Mouse (Mus musculus): ENCODE results near the gene Rbm20. TPM values are rescaled to one million over a fixed set of nuclear protein-coding genes. Genes with fewer than 3 reads are reported as not detected.
A peak's percentile ranks its signal among the peaks of the same experiment; 100 is the strongest.

The Rbm20 gene
- total and polyA plus RNA-seq, 3 experiments = 37.3 to 58.6 TPM; not detected in 1

DNA sequence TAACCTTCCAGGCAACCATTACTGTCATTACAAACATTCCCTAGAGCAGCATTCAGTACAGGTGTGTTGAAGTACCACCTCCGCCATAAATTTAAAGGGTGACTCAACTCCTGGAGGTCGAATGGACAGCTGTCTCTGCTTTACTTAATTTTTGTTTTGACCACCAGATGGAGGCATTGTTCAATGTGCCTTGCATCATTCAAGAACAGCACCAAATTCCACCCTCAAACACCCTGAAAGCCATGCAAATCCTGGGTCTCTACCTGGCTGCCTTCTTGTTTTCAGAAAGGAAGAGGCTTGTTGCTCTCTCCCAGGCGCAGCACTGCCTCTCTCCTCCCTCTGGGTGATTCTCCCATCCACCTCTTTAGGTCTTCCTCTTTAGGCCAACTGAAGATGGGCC is 91.4 kb downstream of the Rbm20 start (continued):
- no peak for TF ChIP-seq USF2 (IDR thresholded peaks at IDR 0.05; ENCODE audit: borderline replicate concordance in 1 of 2, insufficient read depth in 1 of 2, low read depth in 1 of 2, low read length in 2 of 2)

DNA sequence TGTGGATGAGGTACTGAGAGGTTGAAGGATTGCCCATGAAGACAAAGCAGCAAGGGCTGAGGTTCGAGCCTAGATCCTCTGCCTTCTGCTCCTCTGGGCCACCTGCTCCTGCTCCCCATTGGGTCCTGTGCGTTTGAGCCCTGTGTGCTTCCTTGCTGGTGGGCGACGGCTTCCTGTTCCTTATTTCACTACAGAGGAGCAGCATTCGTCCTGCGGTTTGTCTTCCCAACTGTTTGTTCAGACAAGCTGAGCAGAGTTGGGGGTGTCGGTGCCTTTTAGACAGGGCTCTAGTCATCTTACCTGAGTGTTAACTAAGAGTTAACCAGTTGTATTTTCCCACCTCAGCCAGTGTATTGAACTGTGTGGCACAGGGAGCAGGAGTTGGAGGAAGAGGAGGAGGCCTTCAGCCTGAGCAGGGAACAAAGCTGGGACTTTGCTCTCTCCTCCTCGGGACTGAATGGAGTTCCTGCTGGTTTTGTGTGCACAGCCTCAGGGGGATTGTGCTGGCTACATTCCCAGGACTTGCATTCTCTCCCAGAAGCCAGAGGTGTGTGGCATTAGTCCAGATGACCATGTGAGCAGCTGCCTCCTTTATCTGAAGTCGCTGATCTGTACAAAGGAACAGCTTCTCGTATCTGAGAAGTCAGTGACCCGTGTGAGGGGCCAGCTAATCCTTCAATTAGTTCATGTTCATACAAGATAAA is 97.0 kb downstream of the Rbm20 start:
- H3K4me3 ChIP-seq (ENCODE audit: control insufficient read depth in 1 of 2, insufficient read depth in 1 of 2, low read depth in 2 of 2, low read length in 2 of 2) = peak overlapping the region; percentile 16 to 36
- TF ChIP-seq JUND (IDR thresholded peaks at IDR 0.05; ENCODE audit: low read depth, low read length) = no peak
- 0 out of 2 replicates have a peak, but pooled peaks have one; percentile 38 for TF ChIP-seq MXI1 (IDR thresholded peaks at IDR 0.05; ENCODE audit: low read depth, low read length)
- TF ChIP-seq MAFK (IDR thresholded peaks at IDR 0.05; ENCODE audit: borderline replicate concordance, low read depth, low read length) = no peak
- peak; percentile 15; the same call in 1 of the 2 replicates for TF ChIP-seq RCOR1 (IDR thresholded peaks at IDR 0.05; ENCODE audit: low read depth, low read length)
- no peak for TF ChIP-seq GABPA (IDR thresholded peaks at IDR 0.05; ENCODE audit: low read depth, low read length)
- 0 out of 2 replicates have a peak, but pooled peaks have one; percentile 43 for TF ChIP-seq MAZ (IDR thresholded peaks at IDR 0.05; ENCODE audit: low read depth, low read length)
- no peak for TF ChIP-seq CHD2 (IDR thresholded peaks at IDR 0.05; ENCODE audit: low read length)
- peak; percentile 19; the same call in 1 of the 2 replicates for TF ChIP-seq SMC3 (IDR thresholded peaks at IDR 0.05; ENCODE audit: low read depth, low read length)
- peak; percentile 32; the same call in 1 of the 2 replicates for TF ChIP-seq MYC (IDR thresholded peaks at IDR 0.05; ENCODE audit: low read depth, low read length)
- peak; percentile 55 for TF ChIP-seq HCFC1 (IDR thresholded peaks at IDR 0.05; ENCODE audit: low read depth, low read length)
- TF ChIP-seq ZNF384 (IDR thresholded peaks at IDR 0.05; ENCODE audit: low read depth, low read length) = no peak
- TF ChIP-seq GATA1 (IDR thresholded peaks at IDR 0.05; ENCODE audit: low read depth, low read length) = peak; percentile 92
- no peak for TF ChIP-seq KAT2A (conservative IDR thresholded peaks at IDR 0.05; ENCODE audit: low read depth, low read length)
- TF ChIP-seq EP300 (IDR thresholded peaks at IDR 0.05; ENCODE audit: low read depth in 1 of 2, low read length in 2 of 2) = peak; percentile 82 to 91
- no peak for TF ChIP-seq ZC3H11A (IDR thresholded peaks at IDR 0.05; ENCODE audit: low read depth, low read length)
- TF ChIP-seq POLR2AphosphoS2 (IDR thresholded peaks at IDR 0.05; ENCODE audit: low read length) = peak; percentile 64; the same call in 1 of the 2 replicates
- peak; percentile 74 for TF ChIP-seq NELFE (IDR thresholded peaks at IDR 0.05; ENCODE audit: low read depth, low read length)
- no peak; the same call in 1 of the 2 replicates for TF ChIP-seq UBTF (IDR thresholded peaks at IDR 0.05; ENCODE audit: borderline replicate concordance, insufficient read depth, low read depth, low read length)
- peak; percentile 69 for TF ChIP-seq SIN3A (IDR thresholded peaks at IDR 0.05; ENCODE audit: low read length)
- peak; percentile 19 to 79; a peak in 3 of 4 replicates for TF ChIP-seq POLR2A (IDR thresholded peaks at IDR 0.05; ENCODE audit: control insufficient read depth in 1 of 2, insufficient read depth in 1 of 2, low read depth in 1 of 2, low read length in 2 of 2, poor library complexity in 1 of 2)
- TF ChIP-seq MYB (IDR thresholded peaks at IDR 0.05; ENCODE audit: low read depth, low read length) = no peak
- peak; percentile 79 for TF ChIP-seq BHLHE40 (IDR thresholded peaks at IDR 0.05; ENCODE audit: borderline replicate concordance, low read depth, low read length)
- TF ChIP-seq POLR2AphosphoS5 (IDR thresholded peaks at IDR 0.05; ENCODE audit: borderline replicate concordance, low read depth, low read length) = no peak
- no peak for TF ChIP-seq USF2 (IDR thresholded peaks at IDR 0.05; ENCODE audit: borderline replicate concordance in 1 of 2, insufficient read depth in 1 of 2, low read depth in 1 of 2, low read length in 2 of 2)
- peak; percentile 93 for TF ChIP-seq TCF12 (IDR thresholded peaks at IDR 0.05; ENCODE audit: low read depth, low read length)
- TF ChIP-seq E2F4 (IDR thresholded peaks at IDR 0.05; ENCODE audit: borderline replicate concordance, low read depth, low read length) = no peak
- TF ChIP-seq ELF1 (IDR thresholded peaks at IDR 0.05; ENCODE audit: low read depth, low read length) = peak; percentile 70
- TF ChIP-seq TBP (IDR thresholded peaks at IDR 0.05; ENCODE audit: low read depth, low read length) = peak; percentile 82
- 0 out of 2 replicates have a peak, but pooled peaks have one; percentile 15 for TF ChIP-seq NRF1 (IDR thresholded peaks at IDR 0.05; ENCODE audit: insufficient read depth, low read depth, low read length, poor library complexity, severe bottlenecking)
- TF ChIP-seq ETS1 (IDR thresholded peaks at IDR 0.05; ENCODE audit: low read depth, low read length) = peak; percentile 91
- TF ChIP-seq ZKSCAN1 (IDR thresholded peaks at IDR 0.05; ENCODE audit: low read depth, low read length) = no peak
- TF ChIP-seq RAD21 (IDR thresholded peaks at IDR 0.05; ENCODE audit: low read depth, low read length) = no peak
- TF ChIP-seq ZMIZ1 (IDR thresholded peaks at IDR 0.05; ENCODE audit: low read depth, low read length) = no peak

More for the DNA sequence above, 97.0 kb downstream of the Rbm20 start:
- peak; percentile 87 for DNase-seq (ENCODE audit: low read depth, low spot score)
- Histone ChIP-seq H3K27me3 (ENCODE audit: control insufficient read depth in 1 of 2, insufficient read depth in 2 of 2, low read length in 2 of 2) (no peaks in the 10 kb centered on the region), H3K27ac (ENCODE audit: control insufficient read depth, low read depth, low read length) (peak overlapping the region; percentile 77), H3K79me2 (ENCODE audit: control insufficient read depth, insufficient read depth, low read length, poor library complexity) (no peaks in the 10 kb centered on the region), H3K9me3 (replicated peaks; ENCODE audit: insufficient read depth, low read length) (no peaks in the 10 kb centered on the region), H3K36me3 (ENCODE audit: control insufficient read depth in 1 of 2, insufficient read depth in 2 of 2, low read length in 2 of 2) (peaks cover 0 to 17% of the 10 kb centered on the region in 2 experiments; a peak in 2 of 4 replicates), H3K4me1 (ENCODE audit: control insufficient read depth in 1 of 2, insufficient read depth in 2 of 2, low read length in 2 of 2) (peaks cover 10 to 18% of the 10 kb centered on the region in 2 experiments), H3K9ac (ENCODE audit: control insufficient read depth, low read depth, low read length, poor library complexity, severe bottlenecking) (peak overlapping the region; percentile 63)

Measured in MEL (cell line).